Mouse (Mus musculus) midbrain, embryonic 15.5 days (tissue): ENCODE measurements around the gene Oxct2a. TPM values are rescaled to one million over a fixed set of nuclear protein-coding genes. Genes with fewer than 3 reads are reported as not detected.
A peak's percentile ranks its signal among the peaks of the same experiment; 100 is the strongest.
"Not testable (repeated sequence)": the region's sequence is repeated elsewhere in the genome, so short reads cannot be mapped to it uniquely, and the experiment has no call there.

Experiments used
- ATAC-seq: fragments of 200-750 bp; cut with Nextera tagmentation; replicated peaks from 2 replicates; pipeline ENCODE4 v1.8.0; 2017; ENCODE audit warnings: moderate TSS enrichment
- H3K27ac ChIP-seq: fragments of 300-500 bp; sonication (generic); 2 replicates; pipeline ENCODE4 v1.5.1; 2015; ENCODE audit warnings: mild to moderate bottlenecking, inconsistent platforms
- H3K27me3 ChIP-seq: fragments of 300-500 bp; sonication (generic); replicated peaks from 2 replicates; pipeline ENCODE4 v1.6.1; 2015; ENCODE audit warnings: inconsistent platforms
- H3K36me3 ChIP-seq: fragments of 300-500 bp; sonication (generic); replicated peaks from 2 replicates; pipeline ENCODE4 v1.6.1; 2015; ENCODE audit warnings: inconsistent platforms
- H3K4me1 ChIP-seq: fragments of 300-500 bp; sonication (generic); 2 replicates; pipeline ENCODE4 v1.6.1; 2015; ENCODE audit warnings: inconsistent platforms
- H3K4me2 ChIP-seq: fragments of 300-500 bp; sonication (generic); 2 replicates; pipeline ENCODE4 v1.6.1; 2015; ENCODE audit warnings: inconsistent platforms, mild to moderate bottlenecking, moderate library complexity
- H3K4me3 ChIP-seq: fragments of 300-500 bp; sonication (generic); 2 replicates; pipeline ENCODE4 v1.5.1; 2015; ENCODE audit warnings: mild to moderate bottlenecking, inconsistent platforms
- H3K9ac ChIP-seq: fragments of 300-500 bp; sonication (generic); 2 replicates; pipeline ENCODE4 v1.6.1; 2015; ENCODE audit warnings: mild to moderate bottlenecking, inconsistent platforms
- H3K9me3 ChIP-seq: fragments of 300-500 bp; sonication (generic); 2 replicates; pipeline ENCODE4 v1.6.1; 2016; ENCODE audit warnings: inconsistent platforms
- WGBS: fragments of 180-500 bp; shearing (Covaris S2); methylation state at CpG from one replicate; pipeline ENCODE4 v1.1.7; 2015; ENCODE audit warnings: mixed read lengths; 5-methylcytosine and 5-hydroxymethylcytosine counted together
- polyA plus RNA-seq: library from polyadenylated mRNA; unstranded; fragments of >200 nt; fragmentation: Nextera tagmentation; extraction: Ambion mirVana; gene quantifications from 2 replicates; pipeline ENCODE4 v1.2.1, GENCODE M21; 2015

Oxct2a gene
- polyA plus RNA-seq, 1 experiment from 2014 or later: 0.26 TPM

DNA sequence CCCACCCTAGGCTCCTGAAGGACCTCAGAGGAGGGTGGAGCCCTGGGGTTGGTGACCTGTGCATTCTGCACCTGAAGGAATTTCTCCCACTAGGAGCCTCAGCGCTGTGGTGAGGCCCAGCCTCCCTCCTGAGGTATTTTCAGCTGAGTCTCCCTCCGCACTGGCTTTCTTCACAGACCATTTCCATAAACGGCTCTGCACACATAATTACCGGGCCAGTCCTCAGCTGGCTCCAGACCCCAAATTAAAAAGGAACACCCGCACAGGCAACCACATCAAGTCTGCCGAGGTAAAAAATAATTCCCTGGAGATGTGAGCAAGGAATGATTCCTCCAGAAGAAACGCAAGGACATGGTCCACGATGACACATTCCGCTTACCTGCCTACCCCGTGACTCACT, 11.8 kb upstream of the Oxct2a start:
- H3K4me1 ChIP-seq, H3K9ac ChIP-seq, H3K9me3 ChIP-seq, H3K36me3 ChIP-seq, H3K27ac ChIP-seq, H3K27me3 ChIP-seq, H3K4me2 ChIP-seq, ATAC-seq, H3K4me3 ChIP-seq: not testable (repeated sequence)
- 68% methylated on average over 10 of the region's 10 CpGs for WGBS

DNA sequence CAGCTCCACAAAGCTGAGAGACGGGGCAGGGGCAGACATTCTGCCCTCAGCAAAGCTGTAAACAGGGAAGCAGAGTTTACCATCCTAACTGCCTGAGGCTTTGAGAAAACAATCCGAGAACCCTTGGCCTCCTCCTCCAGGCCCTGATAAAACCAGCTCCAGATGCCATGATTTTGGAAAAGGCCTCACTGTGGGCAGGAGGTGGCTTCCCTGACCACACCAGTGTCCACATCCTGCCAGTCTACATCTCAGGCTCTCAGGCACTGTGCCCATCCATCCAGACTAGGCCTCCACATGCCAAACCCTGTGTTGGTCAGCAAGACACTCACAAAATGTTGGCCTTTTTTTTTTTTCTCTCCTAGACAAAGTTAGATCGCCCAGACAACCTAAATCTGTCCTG, 10.7 kb upstream of the Oxct2a start:
- Histone ChIP-seq H3K4me3 (no peak overlapping the region), H3K4me2 (no peak overlapping the region), H3K4me1 (no peaks in the 10 kb centered on the region), H3K9ac (no peak overlapping the region), H3K27ac (no peak overlapping the region), H3K36me3 (no peaks in the 10 kb centered on the region), H3K27me3 (no peaks in the 10 kb centered on the region), H3K9me3 (no peaks in the 10 kb centered on the region)
- 82% methylated on average over 3 of the region's 3 CpGs for WGBS
- ATAC-seq: no peak

DNA sequence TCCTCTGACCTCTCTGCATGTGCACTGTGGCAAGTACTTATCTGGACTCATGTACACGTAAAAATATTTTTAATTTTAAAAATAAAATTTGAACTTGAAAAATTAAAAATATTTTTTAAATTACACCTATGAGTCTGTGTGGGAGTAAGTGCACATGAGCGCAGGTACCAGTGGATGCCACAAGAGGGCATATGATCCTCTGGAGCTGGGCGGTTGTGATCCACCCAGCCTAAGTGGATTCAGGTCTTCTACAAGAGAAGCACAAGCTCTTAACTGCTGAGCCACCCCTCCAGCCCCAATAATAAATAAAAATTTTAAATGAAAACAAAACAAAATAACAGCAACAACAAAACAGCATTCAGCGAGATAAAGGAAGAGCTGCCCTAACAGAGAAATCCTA, 9.7 kb upstream of the Oxct2a start:
- ATAC-seq: no peak
- Histone ChIP-seq H3K9me3 (no peaks in the 10 kb centered on the region), H3K27me3 (no peaks in the 10 kb centered on the region), H3K9ac (no peak overlapping the region), H3K4me2 (no peak overlapping the region), H3K36me3 (no peaks in the 10 kb centered on the region), H3K4me3 (no peak overlapping the region), H3K27ac (no peak overlapping the region), H3K4me1 (no peaks in the 10 kb centered on the region)
- WGBS: 95% methylated on average over 4 of the region's 4 CpGs

DNA sequence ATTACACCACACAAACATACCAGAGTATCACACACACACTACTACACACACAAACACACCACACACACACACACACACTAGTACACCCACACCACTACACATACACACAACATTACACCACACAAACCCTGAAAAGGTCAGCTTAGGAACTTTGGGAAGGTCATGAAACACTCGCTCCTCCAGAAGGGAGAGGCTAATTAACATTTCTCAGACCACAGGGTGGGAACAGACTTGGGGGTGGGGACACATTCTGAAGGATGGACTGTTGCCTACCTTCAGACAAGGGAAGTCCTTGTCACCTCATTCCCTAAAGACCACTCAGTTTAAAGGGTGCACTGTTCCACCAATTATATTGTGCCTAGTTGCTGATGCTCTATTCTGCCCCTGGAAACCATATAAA, 8.5 kb upstream of the Oxct2a start:
- 75% methylated on average over 1 of the region's 1 CpGs for WGBS
- H3K4me2 ChIP-seq, H3K27me3 ChIP-seq, H3K36me3 ChIP-seq, H3K27ac ChIP-seq, H3K4me1 ChIP-seq, H3K9me3 ChIP-seq, ATAC-seq, H3K4me3 ChIP-seq, H3K9ac ChIP-seq: not testable (repeated sequence)

DNA sequence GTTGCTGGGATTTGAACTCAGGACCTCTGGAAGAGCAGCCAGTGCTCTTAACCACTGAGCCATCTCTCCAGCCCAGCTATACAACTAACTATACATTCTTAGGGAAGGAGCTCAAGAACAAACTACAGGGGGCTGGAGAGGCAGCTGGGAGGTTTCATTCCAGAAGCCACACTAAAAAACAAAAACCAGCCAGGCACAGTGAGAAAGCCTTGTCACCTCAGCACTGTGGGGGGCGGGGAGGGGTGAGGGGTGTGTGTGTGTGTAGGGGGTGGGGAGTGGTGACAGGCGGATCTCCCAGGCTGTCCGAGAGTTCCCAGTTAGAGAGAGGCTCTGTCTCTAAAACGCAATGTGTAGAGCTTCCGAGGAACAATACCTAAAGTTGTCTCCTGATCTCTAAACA, 7.9 kb upstream of the Oxct2a start:
- Histone ChIP-seq H3K4me2 (no peak overlapping the region), H3K36me3 (no peaks in the 10 kb centered on the region), H3K9me3 (no peaks in the 10 kb centered on the region), H3K27me3 (no peaks in the 10 kb centered on the region), H3K27ac (no peak overlapping the region), H3K4me1 (no peaks in the 10 kb centered on the region), H3K9ac (no peak overlapping the region), H3K4me3 (no peak overlapping the region)
- no peak for ATAC-seq
- 71% methylated on average over 5 of the region's 5 CpGs for WGBS

DNA sequence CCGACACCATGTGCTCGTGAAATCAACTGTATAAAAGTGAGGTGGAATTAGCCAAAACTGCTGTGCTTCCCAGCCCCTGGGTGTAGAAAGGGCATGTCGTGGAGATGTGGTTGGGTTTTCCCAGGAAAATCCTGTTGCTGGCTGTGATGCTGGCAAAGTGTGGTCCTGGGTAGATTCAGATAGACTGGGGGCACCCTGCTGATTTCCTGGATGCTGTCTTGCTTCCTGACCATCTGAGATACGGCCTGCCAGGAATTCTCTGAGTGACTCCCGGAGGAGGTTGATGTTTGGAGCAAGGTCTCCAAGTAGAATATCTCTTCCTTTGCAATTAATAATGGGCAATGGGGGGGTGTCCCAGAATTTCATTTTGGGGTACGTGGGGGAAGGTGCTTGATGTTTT, 5.5 kb upstream of the Oxct2a start:
- H3K4me1 ChIP-seq: no peaks in the 10 kb centered on the region
- H3K4me2 ChIP-seq: no peak overlapping the region
- H3K27me3 ChIP-seq: no peaks in the 10 kb centered on the region
- H3K4me3 ChIP-seq: no peak overlapping the region
- H3K9ac ChIP-seq: no peak overlapping the region
- WGBS: 78% methylated on average over 6 of the region's 6 CpGs
- H3K27ac ChIP-seq: no peak overlapping the region
- H3K9me3 ChIP-seq: no peaks in the 10 kb centered on the region
- no peaks in the 10 kb centered on the region for H3K36me3 ChIP-seq
- ATAC-seq: no peak

DNA sequence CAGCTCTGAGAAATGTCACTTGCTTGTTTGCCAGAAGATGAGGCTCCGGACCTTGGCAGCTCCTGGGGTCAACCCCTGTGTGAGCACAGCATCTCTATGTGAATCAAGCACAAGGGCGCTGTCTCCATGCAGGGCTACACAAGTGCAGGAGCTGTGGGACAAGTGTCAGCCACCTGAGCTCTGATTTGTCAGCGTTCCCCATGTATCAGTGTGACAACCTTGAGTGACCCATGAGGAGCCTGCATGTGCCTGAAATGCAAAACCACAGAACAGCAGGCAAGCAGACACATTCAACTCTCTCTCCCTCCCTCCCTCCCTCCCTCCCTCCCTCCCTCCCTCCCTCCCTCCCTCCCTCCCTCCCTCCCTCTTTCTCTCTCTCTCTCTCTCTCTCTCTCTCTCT, 4.2 kb upstream of the Oxct2a start:
- Histone ChIP-seq H3K9ac (no peak overlapping the region), H3K9me3 (no peaks in the 10 kb centered on the region), H3K4me3 (no peak overlapping the region), H3K36me3 (no peaks in the 10 kb centered on the region), H3K4me1 (no peaks in the 10 kb centered on the region), H3K27me3 (0 out of 2 replicates have a peak, but pooled peaks cover 2% of the 10 kb centered on the region), H3K4me2 (no peak overlapping the region), H3K27ac (no peak overlapping the region)
- WGBS: 72% methylated on average over 3 of the region's 3 CpGs
- ATAC-seq: no peak

DNA sequence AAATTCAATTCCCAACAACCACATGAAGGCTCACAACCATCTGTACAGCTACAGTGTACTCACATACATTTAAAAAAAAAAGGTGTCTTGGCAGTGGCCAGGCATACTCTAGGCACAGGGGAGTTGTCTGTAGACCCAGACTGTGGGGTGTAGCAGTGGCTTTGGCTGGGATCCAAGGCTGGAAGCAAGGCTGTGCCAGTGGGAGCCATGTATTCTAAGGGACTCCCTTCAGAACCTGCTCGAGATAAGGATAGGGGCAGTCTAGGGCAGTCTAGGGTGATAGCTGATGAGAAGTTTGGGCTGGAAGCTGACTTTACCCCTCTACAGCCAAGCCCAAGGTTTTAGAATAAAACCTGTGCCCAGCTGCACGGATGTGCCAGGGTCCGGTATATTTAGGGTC, 2.7 kb upstream of the Oxct2a start:
- Histone ChIP-seq H3K9me3 (no peaks in the 10 kb centered on the region), H3K9ac (no peak overlapping the region), H3K27ac (no peak overlapping the region), H3K4me3 (no peak overlapping the region), H3K4me1 (no peaks in the 10 kb centered on the region), H3K27me3 (peaks cover 10% of the 10 kb centered on the region), H3K4me2 (no peak overlapping the region), H3K36me3 (no peaks in the 10 kb centered on the region)
- ATAC-seq: no peak
- WGBS: 78% methylated on average over 3 of the region's 3 CpGs

DNA sequence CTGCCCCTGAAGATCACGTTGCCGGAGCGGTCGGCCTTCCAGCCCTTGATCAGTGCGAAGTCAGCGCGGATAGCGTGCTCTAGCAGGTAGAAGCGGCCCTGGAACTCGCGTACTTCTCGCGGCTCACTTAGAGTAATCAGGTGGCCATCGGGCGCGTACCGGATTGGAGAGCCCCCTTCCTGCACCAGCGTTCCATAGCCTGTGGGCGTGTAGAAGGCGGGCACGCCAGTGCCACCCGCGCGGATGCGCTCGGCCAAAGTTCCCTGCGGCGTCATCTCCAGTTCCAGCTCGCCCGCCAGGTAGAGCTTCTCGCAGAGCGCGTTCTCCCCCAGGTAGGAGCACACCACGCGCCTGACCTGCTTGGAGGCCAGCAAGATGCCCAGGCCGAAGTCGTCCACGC, 524 bp downstream of the Oxct2a start:
- not testable (repeated sequence) for H3K9ac ChIP-seq, H3K27ac ChIP-seq, H3K4me1 ChIP-seq, H3K27me3 ChIP-seq, H3K36me3 ChIP-seq, H3K9me3 ChIP-seq
- peak overlapping the region; percentile 46 for H3K4me2 ChIP-seq
- 9% methylated on average over 18 of the region's 38 CpGs for WGBS
- peak; percentile 72 for ATAC-seq
- peak overlapping the region; percentile 26 for H3K4me3 ChIP-seq

DNA sequence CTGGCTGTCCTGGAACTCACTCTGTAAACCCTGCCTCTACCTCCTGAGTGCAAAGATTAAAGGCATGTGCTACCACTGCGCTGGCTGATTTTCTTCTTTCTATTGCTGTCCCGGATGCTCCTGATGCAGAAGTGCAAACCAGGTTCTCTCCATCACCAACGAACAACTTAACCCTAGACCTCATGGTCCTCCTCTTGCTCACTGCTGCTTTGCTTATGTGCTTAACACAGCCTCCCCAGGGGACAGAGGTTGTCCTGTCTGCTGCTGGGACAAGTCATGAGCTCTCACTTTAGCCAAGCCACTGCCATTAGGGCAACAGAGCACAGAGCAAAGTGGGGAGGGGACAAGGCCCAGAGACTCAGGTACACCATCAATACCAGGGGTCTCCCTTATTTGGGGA, 8.9 kb downstream of the Oxct2a start:
- no peaks in the 10 kb centered on the region for H3K4me1 ChIP-seq
- H3K4me2 ChIP-seq: no peak overlapping the region
- ATAC-seq: no peak
- no peaks in the 10 kb centered on the region for H3K9me3 ChIP-seq
- WGBS: 84% methylated on average over 3 of the region's 3 CpGs
- H3K27ac ChIP-seq: no peak overlapping the region
- H3K4me3 ChIP-seq: no peak overlapping the region
- no peaks in the 10 kb centered on the region for H3K27me3 ChIP-seq
- H3K36me3 ChIP-seq: no peaks in the 10 kb centered on the region
- H3K9ac ChIP-seq: no peak overlapping the region

DNA sequence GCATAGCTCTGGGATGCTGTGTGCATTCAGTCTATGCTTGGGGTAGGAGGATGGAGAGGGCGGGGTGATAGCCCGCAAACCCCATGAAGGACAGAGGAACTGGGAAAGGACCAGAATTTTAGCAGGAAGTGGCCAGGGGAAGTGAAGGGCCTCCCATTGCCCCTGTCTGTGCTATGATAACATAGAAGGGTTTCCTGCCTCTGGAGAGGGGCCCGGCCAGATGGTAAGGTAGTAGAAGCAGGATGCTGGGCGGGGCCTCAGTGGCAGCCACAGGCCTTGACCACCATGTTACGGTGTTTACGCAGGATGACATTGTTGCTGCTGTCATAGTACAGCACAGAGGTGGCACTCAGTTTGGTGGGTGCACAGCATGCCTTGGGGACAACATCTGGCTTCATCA, 10.4 kb downstream of the Oxct2a start:
- Histone ChIP-seq H3K4me3 (no peak overlapping the region), H3K4me1 (no peaks in the 10 kb centered on the region), H3K36me3 (no peaks in the 10 kb centered on the region), H3K4me2 (no peak overlapping the region), H3K27ac (no peak overlapping the region), H3K9me3 (no peaks in the 10 kb centered on the region), H3K27me3 (no peaks in the 10 kb centered on the region), H3K9ac (no peak overlapping the region)
- ATAC-seq: no peak
- WGBS: 90% methylated on average over 6 of the region's 6 CpGs

DNA sequence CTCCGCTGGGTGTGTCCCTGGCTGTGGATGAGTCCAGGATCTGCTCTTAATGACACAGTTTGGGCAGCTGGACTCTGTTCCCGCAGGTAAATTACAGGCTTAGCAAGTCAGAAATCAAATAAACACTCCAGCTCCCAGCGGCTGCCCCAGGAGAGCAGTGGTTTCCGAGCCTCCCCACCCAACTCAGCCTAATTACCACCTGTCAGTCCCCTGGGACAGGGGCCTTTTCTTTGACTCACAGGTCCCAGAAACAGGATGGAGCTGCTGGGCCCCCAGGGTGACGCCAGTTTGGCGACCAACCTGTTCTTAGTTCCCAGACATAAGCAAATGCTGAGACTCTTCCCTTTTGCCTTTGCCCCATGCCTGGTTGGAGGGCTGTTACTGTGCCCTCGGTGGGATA, 11.6 kb downstream of the Oxct2a start:
- Histone ChIP-seq H3K9me3 (no peaks in the 10 kb centered on the region), H3K27ac (no peak overlapping the region), H3K4me2 (no peak overlapping the region), H3K4me1 (no peaks in the 10 kb centered on the region), H3K9ac (no peak overlapping the region), H3K4me3 (no peak overlapping the region), H3K27me3 (no peaks in the 10 kb centered on the region), H3K36me3 (no peaks in the 10 kb centered on the region)
- ATAC-seq: no peak
- WGBS: 92% methylated on average over 7 of the region's 7 CpGs

DNA sequence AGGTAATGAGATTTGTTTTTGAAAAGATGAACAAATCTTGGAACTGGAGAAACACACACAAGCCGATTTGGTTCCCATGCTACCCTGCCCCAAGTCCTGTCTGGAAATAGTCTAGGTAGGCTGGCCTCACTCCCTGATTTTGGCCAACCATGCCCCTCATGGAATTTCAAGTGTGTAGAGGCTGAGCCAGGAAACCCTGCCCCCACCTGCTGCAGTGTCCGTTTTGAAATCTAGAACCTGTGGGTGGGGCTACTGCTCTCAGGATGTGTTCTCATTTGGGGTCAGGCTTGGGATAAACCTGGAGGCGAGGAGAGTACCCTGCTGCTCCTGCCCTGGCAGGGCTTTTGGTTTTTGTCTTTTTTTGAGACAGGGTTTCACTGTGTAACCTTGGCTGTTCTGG, 15.1 kb downstream of the Oxct2a start:
- H3K9ac ChIP-seq: no peak overlapping the region
- 65% methylated on average over 3 of the region's 3 CpGs for WGBS
- H3K27me3 ChIP-seq: no peaks in the 10 kb centered on the region
- no peaks in the 10 kb centered on the region for H3K36me3 ChIP-seq
- no peaks in the 10 kb centered on the region for H3K4me1 ChIP-seq
- H3K4me3 ChIP-seq: no peak overlapping the region
- no peak overlapping the region for H3K4me2 ChIP-seq
- no peak overlapping the region for H3K27ac ChIP-seq
- no peak for ATAC-seq
- H3K9me3 ChIP-seq: no peaks in the 10 kb centered on the region

DNA sequence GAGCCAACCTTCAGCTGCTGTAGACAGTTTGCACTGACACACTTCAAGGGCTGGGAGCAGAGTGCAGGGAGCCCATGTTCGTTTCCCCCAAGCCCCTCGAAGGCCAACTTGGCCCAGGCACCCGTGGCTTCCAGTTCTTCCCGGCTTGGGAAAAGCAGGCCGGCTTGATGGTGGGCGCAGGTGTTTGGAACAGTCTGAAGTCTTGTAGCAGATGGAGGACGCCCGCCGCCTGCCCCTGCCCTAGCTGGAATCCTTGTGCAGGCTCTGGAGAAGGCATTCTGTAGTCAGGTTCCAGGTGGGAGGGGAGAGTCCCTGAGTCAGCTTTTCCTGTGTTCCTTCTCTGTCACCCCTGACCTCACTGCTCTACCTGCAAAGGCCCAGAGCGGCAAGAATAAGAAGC, 16.4 kb downstream of the Oxct2a start:
- no peaks in the 10 kb centered on the region for H3K9me3 ChIP-seq
- H3K36me3 ChIP-seq: no peaks in the 10 kb centered on the region
- no peaks in the 10 kb centered on the region for H3K27me3 ChIP-seq
- no peak overlapping the region for H3K27ac ChIP-seq
- no peaks in the 10 kb centered on the region for H3K4me1 ChIP-seq
- no peak for ATAC-seq
- WGBS: 91% methylated on average over 10 of the region's 10 CpGs
- no peak overlapping the region for H3K4me3 ChIP-seq
- H3K4me2 ChIP-seq: no peak overlapping the region
- no peak overlapping the region for H3K9ac ChIP-seq
